Mouse (Mus musculus) lung, embryonic 14.5 days (tissue): ENCODE measurements at regions not wholly inside any gene's neighbourhood (a gene's known extent, or its start where the extent isn't known, plus 50 kb on each side); places are given as distances from the start of the nearest gene placed in this dataset.

ENCODE experiments used
- ATAC-seq: fragments of 200-750 bp; cut with Nextera tagmentation; 2 replicates; pipeline ENCODE4 v1.8.0; 2017; ENCODE audit warnings: mild to moderate bottlenecking, moderate TSS enrichment, moderate library complexity; ENCODE audit not compliant: insufficient read depth
- DNase-seq: peaks from one replicate; pipeline ENCODE4 v3.0.0-alpha.2; 2015
- H3K27ac ChIP-seq: fragments of 300-500 bp; sonication (generic); 2 replicates; pipeline ENCODE4 v1.5.1; 2014; ENCODE audit warnings: low read depth, mild to moderate bottlenecking, moderate library complexity
- H3K27me3 ChIP-seq: fragments of 300-500 bp; sonication (generic); 2 replicates; pipeline ENCODE4 v1.6.1; 2014; ENCODE audit warnings: low read length, control low read depth; ENCODE audit not compliant: insufficient read depth
- H3K36me3 ChIP-seq: fragments of 300-500 bp; sonication (generic); 2 replicates; pipeline ENCODE4 v1.6.1; 2014; ENCODE audit warnings: control low read depth; ENCODE audit not compliant: insufficient read depth
- H3K4me1 ChIP-seq: fragments of 300-500 bp; sonication (generic); 2 replicates; pipeline ENCODE4 v1.6.1; 2014; ENCODE audit warnings: antibody characterized with exemption, control low read depth; ENCODE audit not compliant: insufficient read depth
- H3K4me2 ChIP-seq: fragments of 300-500 bp; sonication (generic); 2 replicates; pipeline ENCODE4 v1.6.1; 2014; ENCODE audit warnings: mild to moderate bottlenecking
- H3K4me3 ChIP-seq: fragments of 300-500 bp; sonication (generic); 2 replicates; pipeline ENCODE4 v1.5.1; 2014; ENCODE audit warnings: low read depth, low read length
- H3K9ac ChIP-seq: fragments of 300-500 bp; sonication (generic); 2 replicates; pipeline ENCODE4 v1.6.1; 2014
- H3K9me3 ChIP-seq: fragments of 300-500 bp; sonication (generic); 2 replicates; pipeline ENCODE4 v1.6.1; 2016; ENCODE audit warnings: low read depth, low read length, control low read depth
- CTCF ChIP-seq: IDR thresholded peaks from 2 replicates; pipeline ENCODE4 v1.5.1; 2016; ENCODE audit warnings: antibody characterized with exemption, low read depth
- WGBS: fragments of 180-500 bp; shearing (Covaris S2); extraction: QIAGEN DNeasy Blood & Tissue Kit; methylation state at CpG from one replicate; pipeline ENCODE4 v1.1.7; 2014; 5-methylcytosine and 5-hydroxymethylcytosine counted together

GRCm38 (mm10) chr12:10134141-10134540 lies 235.6 kb upstream of the Nt5c1b start:
- Histone ChIP-seq H3K4me3 (no peak overlapping the region), H3K4me1 (0 out of 2 replicates have a peak, but pooled peaks cover 4% of the 10 kb centered on the region), H3K27me3 (no peaks in the 10 kb centered on the region), H3K9ac (no peak overlapping the region), H3K4me2 (no peak overlapping the region), H3K36me3 (no peaks in the 10 kb centered on the region), H3K9me3 (no peaks in the 10 kb centered on the region), H3K27ac (no peak overlapping the region)
- TF ChIP-seq CTCF = no peak
- ATAC-seq (no peak), DNase-seq (peak; percentile 15)
- 13% methylated on average over 3 of the region's 3 CpGs for WGBS

DNA sequence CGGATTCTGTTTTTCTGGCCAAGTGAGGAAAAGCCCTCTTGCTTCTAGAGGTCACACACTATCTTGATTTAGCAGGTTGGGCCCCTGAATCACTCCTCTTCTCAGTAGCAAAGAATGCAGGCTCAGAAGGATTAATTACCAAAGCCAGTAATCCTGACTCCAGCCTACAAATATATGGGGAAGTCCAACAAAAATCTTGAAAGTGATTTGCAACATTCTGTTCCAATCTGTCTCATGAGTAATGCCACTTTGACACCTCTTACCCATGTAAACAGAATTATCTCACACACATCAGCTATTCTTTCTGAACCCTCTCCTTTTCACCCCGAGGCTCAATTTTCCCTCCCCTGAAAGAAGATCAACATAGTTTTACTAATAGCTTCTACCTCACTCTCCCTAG lies 233.9 kb upstream of the Nt5c1b start:
- TF ChIP-seq CTCF = no peak
- Histone ChIP-seq H3K4me1 (0 out of 2 replicates have a peak, but pooled peaks cover 4% of the 10 kb centered on the region), H3K4me3 (no peak overlapping the region), H3K27ac (no peak overlapping the region), H3K9me3 (no peaks in the 10 kb centered on the region), H3K9ac (no peak overlapping the region), H3K36me3 (no peaks in the 10 kb centered on the region), H3K27me3 (no peaks in the 10 kb centered on the region), H3K4me2 (no peak overlapping the region)
- ATAC-seq = no peak
- DNase-seq = no peak
- WGBS = 16% methylated on average over 2 of the region's 2 CpGs

DNA sequence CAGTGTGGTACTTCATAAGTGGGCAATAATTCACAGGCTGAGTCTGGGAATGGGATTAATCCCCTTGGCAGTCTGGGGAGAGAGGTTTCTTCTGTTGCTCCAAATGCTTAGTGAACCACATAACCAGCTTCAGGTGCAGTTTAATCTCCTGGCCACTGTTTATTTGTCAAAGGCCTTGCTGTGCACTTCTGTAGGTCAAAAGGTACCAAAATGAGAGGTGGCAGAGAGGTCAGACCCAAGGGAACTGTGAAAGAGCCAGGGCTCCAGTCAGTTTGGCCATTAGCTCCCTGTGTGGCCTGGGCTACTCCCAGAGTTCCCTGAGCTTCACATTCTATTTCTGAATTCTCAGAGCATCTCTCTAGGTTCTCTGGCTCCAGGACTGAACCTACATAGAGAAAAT lies 229.6 kb upstream of the Nt5c1b start:
- DNase-seq = no peak
- no peak for ATAC-seq
- H3K27ac ChIP-seq = no peak overlapping the region
- H3K9me3 ChIP-seq = no peaks in the 10 kb centered on the region
- H3K27me3 ChIP-seq = no peaks in the 10 kb centered on the region
- H3K4me3 ChIP-seq = no peak overlapping the region
- H3K9ac ChIP-seq = no peak overlapping the region
- H3K4me2 ChIP-seq = no peak overlapping the region
- H3K4me1 ChIP-seq = 0 out of 2 replicates have a peak, but pooled peaks cover 4% of the 10 kb centered on the region
- H3K36me3 ChIP-seq = no peaks in the 10 kb centered on the region
- TF ChIP-seq CTCF = no peak

GRCm38 (mm10) chr12:10160837-10161236 lies 208.9 kb upstream of the Nt5c1b start:
- Histone ChIP-seq H3K9ac (no peak overlapping the region), H3K9me3 (no peaks in the 10 kb centered on the region), H3K27me3 (no peaks in the 10 kb centered on the region), H3K27ac (no peak overlapping the region; the same call in 1 of the 2 replicates), H3K36me3 (no peaks in the 10 kb centered on the region), H3K4me1 (no peaks in the 10 kb centered on the region), H3K4me3 (no peak overlapping the region), H3K4me2 (no peak overlapping the region)
- WGBS = 38% methylated on average over 1 of the region's 1 CpGs
- DNase-seq = no peak
- ATAC-seq = no peak
- no peak for TF ChIP-seq CTCF

- Histone ChIP-seq H3K9me3 (no peaks in the 10 kb centered on the region), H3K9ac (no peak overlapping the region), H3K4me2 (no peak overlapping the region), H3K27ac (no peak overlapping the region), H3K27me3 (no peaks in the 10 kb centered on the region), H3K4me3 (no peak overlapping the region), H3K4me1 (no peaks in the 10 kb centered on the region), H3K36me3 (no peaks in the 10 kb centered on the region)
- no peak for DNase-seq
- no peak for ATAC-seq
- TF ChIP-seq CTCF = no peak
These were observed 201.7 kb upstream of the Nt5c1b start for GRCm38 (mm10) chr12:10168042-10168441.

GRCm38 (mm10) chr12:10168581-10168980 lies 201.2 kb upstream of the Nt5c1b start:
- ATAC-seq (no peak), DNase-seq (no peak)
- TF ChIP-seq CTCF = no peak
- H3K9ac ChIP-seq = no peak overlapping the region
- H3K9me3 ChIP-seq = no peaks in the 10 kb centered on the region
- H3K27me3 ChIP-seq = no peaks in the 10 kb centered on the region
- no peak overlapping the region for H3K27ac ChIP-seq
- no peaks in the 10 kb centered on the region for H3K4me1 ChIP-seq
- no peaks in the 10 kb centered on the region for H3K36me3 ChIP-seq
- no peak overlapping the region for H3K4me3 ChIP-seq
- no peak overlapping the region for H3K4me2 ChIP-seq

- H3K4me3 ChIP-seq = no peak overlapping the region
- no peaks in the 10 kb centered on the region for H3K27me3 ChIP-seq
- ATAC-seq (no peak), DNase-seq (no peak)
- no peaks in the 10 kb centered on the region for H3K4me1 ChIP-seq
- H3K4me2 ChIP-seq = no peak overlapping the region
- TF ChIP-seq CTCF = no peak
- H3K9me3 ChIP-seq = no peaks in the 10 kb centered on the region
- 89% methylated on average over 4 of the region's 4 CpGs for WGBS
- H3K9ac ChIP-seq = no peak overlapping the region
- no peaks in the 10 kb centered on the region for H3K36me3 ChIP-seq
- no peak overlapping the region for H3K27ac ChIP-seq
These were observed 191.1 kb upstream of the Nt5c1b start for GRCm38 (mm10) chr12:10178718-10179117.

GRCm38 (mm10) chr12:10179147-10179814 lies 190.5 kb upstream of the Nt5c1b start:
- Histone ChIP-seq H3K4me1 (no peaks in the 10 kb centered on the region), H3K9ac (no peak overlapping the region), H3K4me2 (no peak overlapping the region), H3K27ac (no peak overlapping the region), H3K27me3 (no peaks in the 10 kb centered on the region), H3K9me3 (no peaks in the 10 kb centered on the region), H3K36me3 (no peaks in the 10 kb centered on the region), H3K4me3 (no peak overlapping the region)
- ATAC-seq (no peak), DNase-seq (peak; percentile 19)
- TF ChIP-seq CTCF = no peak
- WGBS = 39% methylated on average over 1 of the region's 1 CpGs
